Mouse (Mus musculus) cerebellum, adult 11 months (tissue): ENCODE data around the gene Alg1.

Experiments
- DNase-seq: peaks from one replicate; pipeline ENCODE4 v3.0.0; 2022

The Alg1 gene

GRCm38 (mm10) chr16:5242882-5243281, 9.5 kb downstream of the Alg1 start:
- DNase-seq, result no peak

- DNase-seq, result peak; percentile 33
Measured at GRCm38 (mm10) chr16:5244411-5244810, 11.0 kb downstream of the Alg1 start.

DNA sequence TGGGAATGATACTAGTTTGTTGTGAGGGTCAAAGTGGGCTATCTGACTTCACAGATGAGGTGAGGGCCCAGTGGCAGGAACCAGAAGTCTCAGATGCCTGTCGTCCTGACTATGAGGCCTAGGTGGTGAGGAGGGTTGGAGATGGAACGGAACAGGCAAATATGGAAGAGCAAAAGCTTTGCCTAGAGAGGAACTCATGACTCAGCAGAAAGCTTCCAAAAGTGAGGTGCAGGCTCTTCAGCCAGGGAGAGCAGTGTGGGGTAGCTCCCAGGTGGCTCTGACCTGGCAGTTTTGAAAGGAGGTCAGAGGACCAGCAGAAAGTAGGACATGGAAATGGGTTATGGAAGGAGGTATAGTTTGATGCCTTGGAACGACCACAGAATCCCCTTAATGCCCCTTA, 17.5 kb downstream of the Alg1 start:
- DNase-seq, result no peak

- no peak for DNase-seq
Measured at GRCm38 (mm10) chr16:5252260-5252659, 18.8 kb downstream of the Alg1 start.

GRCm38 (mm10) chr16:5254346-5255025, 21.1 kb downstream of the Alg1 start:
- peak; percentile 43 for DNase-seq

DNA sequence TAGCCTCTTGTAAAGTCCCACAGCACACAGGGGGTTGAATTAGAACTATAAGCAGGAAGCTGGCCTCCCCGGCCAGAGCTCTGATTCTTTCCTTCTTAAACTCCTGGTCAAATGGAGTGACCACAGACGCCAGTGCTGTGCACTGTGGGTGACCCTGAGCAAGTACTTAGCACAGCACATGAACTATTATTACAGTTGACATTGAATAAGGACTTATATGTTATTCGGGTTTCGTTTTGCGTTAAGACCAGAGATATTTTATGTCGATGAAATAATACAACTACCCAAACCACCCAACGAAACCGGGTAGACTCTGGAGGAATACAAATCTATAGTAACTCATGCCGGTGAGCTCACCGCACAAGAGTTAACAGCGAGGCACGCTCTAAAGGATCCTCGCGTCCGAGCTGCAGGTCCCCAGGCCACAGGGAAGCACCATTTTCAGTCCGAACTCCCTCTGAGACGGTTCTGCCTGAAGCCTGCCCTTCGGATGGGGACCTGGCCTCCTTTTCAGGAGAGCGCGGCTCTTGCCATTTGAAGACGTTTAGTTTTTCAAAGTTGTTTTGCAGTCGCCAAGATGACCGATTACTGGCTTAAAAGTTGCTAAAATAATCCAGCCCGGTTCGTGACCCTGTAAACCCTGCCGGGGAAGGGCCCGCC, 21.8 kb downstream of the Alg1 start:
- DNase-seq, result no peak

- DNase-seq, result peak; percentile 94
Measured at GRCm38 (mm10) chr16:5255779-5256496, 22.5 kb downstream of the Alg1 start, which contains the start of gene Eef2kmt. TSS of gene Eef2kmt (minus strand) at chr16:5255983.

DNA sequence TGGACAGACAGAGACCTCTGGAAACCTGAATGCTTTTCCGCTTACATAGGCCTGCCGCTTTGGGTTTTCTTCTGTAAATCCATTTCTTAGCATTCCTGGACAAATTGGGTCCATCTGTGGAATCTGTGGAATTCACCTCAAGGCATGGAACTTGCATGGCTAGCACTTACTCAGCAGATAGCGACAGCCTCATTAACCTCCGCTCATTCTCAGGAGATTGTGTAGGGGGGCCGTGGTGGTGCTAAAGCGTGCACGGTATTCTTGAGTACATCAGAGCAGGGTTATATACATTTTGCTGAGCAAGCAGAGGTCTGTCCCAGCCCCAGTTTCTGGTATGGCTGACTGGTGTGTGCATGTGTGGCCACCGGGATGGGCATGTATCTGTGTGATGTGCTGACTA, 29.7 kb downstream of the Alg1 start:
- DNase-seq, result no peak

DNA sequence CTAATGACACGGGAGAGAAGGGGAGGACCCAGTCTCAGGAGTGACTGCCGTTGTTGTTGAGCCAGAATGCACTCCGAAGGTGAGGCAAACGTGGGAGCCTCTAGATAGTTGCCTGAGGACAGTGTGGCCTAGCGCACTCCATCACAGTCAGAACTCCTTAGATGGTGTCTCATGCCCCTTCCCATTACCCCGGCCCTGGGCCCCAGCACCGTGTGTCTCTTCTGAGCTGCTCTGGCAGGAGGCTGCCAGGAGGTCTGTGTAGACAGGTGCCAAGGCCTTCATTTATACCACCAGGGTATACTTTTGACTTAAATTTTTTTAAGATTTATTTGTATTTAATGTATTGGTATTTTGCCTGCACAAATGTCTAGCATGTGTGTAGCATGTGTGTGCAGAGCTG, 30.5 kb downstream of the Alg1 start:
- no peak for DNase-seq

- no peak for DNase-seq
Measured at GRCm38 (mm10) chr16:5271411-5272035, 38.1 kb downstream of the Alg1 start.

DNA sequence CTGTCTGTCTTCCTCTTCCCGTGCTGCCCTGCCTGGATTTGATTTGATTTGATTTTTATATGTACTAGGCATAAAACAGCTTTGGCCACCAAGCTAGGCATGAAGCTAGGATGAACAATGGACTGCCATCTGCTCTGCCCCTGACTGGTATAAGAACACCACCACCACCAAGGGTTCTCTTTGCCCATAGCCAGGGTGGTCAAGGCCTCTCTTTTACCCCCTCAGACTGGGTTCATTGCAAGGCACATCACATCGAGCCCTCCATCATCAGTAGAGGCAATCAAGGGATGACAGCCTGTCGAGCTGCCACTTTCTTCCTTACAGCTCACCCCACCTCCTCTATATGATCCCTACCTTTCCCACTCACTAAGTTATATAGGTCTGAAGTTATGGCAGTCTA, 39.0 kb downstream of the Alg1 start:
- DNase-seq, result no peak

DNA sequence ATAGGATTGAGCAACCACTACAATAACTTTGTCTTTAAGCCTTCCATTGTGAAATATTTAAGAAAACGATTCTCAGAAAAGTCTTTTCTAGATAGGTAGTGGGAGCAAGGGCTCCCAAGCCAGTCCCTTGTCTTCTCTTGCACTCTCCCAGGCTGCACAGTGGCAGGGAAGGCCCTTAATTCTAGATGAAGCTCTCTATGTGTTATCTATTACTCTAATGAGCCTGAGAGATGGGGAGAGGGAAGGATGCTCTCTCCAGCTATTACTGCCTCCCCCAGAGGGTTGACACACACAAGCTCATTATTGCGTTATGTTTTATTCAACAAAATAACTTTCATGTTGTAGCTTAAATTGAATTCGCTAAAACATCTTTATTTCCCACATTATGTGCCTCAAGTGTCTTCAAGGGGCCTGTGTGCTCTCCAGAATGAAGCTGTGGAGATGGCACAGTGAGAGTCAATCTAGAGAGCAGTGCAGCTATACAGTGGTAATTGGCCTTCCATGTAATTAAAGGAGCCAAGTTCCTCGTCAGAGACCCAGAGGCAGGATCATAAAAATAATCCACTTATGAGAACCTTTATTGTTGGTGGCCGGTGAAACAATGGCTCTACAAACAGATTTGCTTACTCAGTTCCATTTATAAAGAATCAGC, 46.3 kb downstream of the Alg1 start:
- no peak for DNase-seq

GRCm38 (mm10) chr16:5282686-5283085, 49.3 kb downstream of the Alg1 start:
- DNase-seq, result no peak

- no peak for DNase-seq
Measured at GRCm38 (mm10) chr16:5285376-5285775, 52.0 kb downstream of the Alg1 start.
